Mouse (Mus musculus) MEL (cell line): ENCODE results near the gene Zdhhc4. TPM values are rescaled to one million over a fixed set of nuclear protein-coding genes. Genes with fewer than 3 reads are reported as not detected.

Experiments
- DNase-seq: peaks from one replicate; pipeline ENCODE4 v3.0.0; 2011; ENCODE audit warnings: low read depth, low spot score
- H3K27ac ChIP-seq: 2 replicates; pipeline ENCODE4 v1.5.1; 2012; ENCODE audit warnings: low read depth, mild to moderate bottlenecking, control low read depth, low read length, moderate library complexity; ENCODE audit not compliant: control insufficient read depth
- H3K27me3 ChIP-seq, 2 experiments: fragments of 150-350 bp in 1 of 2; sonication (generic) in 1 of 2; 2 replicates each; pipeline ENCODE4 v1.6.1; 2012; ENCODE audit warnings: low read length in 2 of 2, mild to moderate bottlenecking in 2 of 2, improper control_type of control experiment in 1 of 2, moderate library complexity in 1 of 2; ENCODE audit not compliant: insufficient read depth in 2 of 2, control insufficient read depth in 1 of 2
- H3K36me3 ChIP-seq, 2 experiments: 2 replicates each; pipeline ENCODE4 v1.6.1; 2012 to 2014; ENCODE audit warnings: low read length in 2 of 2, improper control_type of control experiment in 1 of 2, inconsistent platforms in 1 of 2, mild to moderate bottlenecking in 1 of 2; ENCODE audit not compliant: insufficient read depth in 2 of 2, control insufficient read depth in 1 of 2
- H3K4me1 ChIP-seq, 2 experiments: fragments of 150-350 bp in 1 of 2; sonication (generic) in 1 of 2; 2 replicates each; pipeline ENCODE4 v1.6.1; 2012; ENCODE audit warnings: low read length in 2 of 2, improper control_type of control experiment in 1 of 2, mild to moderate bottlenecking in 1 of 2; ENCODE audit not compliant: insufficient read depth in 2 of 2, control insufficient read depth in 1 of 2
- H3K4me3 ChIP-seq, 2 experiments: fragments of 150-350 bp in 1 of 2; sonication (generic) in 1 of 2; 2 replicates each; pipeline ENCODE4 v1.5.1; 2012; ENCODE audit warnings: low read depth in 2 of 2, low read length in 2 of 2, mild to moderate bottlenecking in 2 of 2, moderate library complexity in 2 of 2, control low read depth in 1 of 2, improper control_type of control experiment in 1 of 2; ENCODE audit not compliant: control insufficient read depth in 1 of 2, insufficient read depth in 1 of 2
- H3K79me2 ChIP-seq: 2 replicates; pipeline ENCODE4 v1.6.1; 2012; ENCODE audit warnings: mild to moderate bottlenecking, low read length, moderate library complexity; ENCODE audit not compliant: control insufficient read depth, poor library complexity, insufficient read depth
- H3K9ac ChIP-seq: 2 replicates; pipeline ENCODE4 v1.6.1; 2012; ENCODE audit warnings: low read depth, mild to moderate bottlenecking, control low read depth, low read length, moderate library complexity; ENCODE audit not compliant: control insufficient read depth, poor library complexity, severe bottlenecking
- H3K9me3 ChIP-seq: fragments of 150-350 bp; sonication (generic); replicated peaks from 2 replicates; pipeline ENCODE4 v1.6.1; 2012; ENCODE audit warnings: mild to moderate bottlenecking, low read length, improper control_type of control experiment, moderate library complexity; ENCODE audit not compliant: insufficient read depth
- CTCF ChIP-seq, 3 experiments: IDR thresholded peaks in 2 of 3; conservative IDR thresholded peaks in 1 of 3; 2 replicates each; pipeline ENCODE4 v1.5.1; 2011 to 2012; ENCODE audit warnings: low read length in 3 of 3, low read depth in 2 of 3, mild to moderate bottlenecking in 2 of 3, improper control_type of control experiment in 1 of 3, inconsistent platforms in 1 of 3, mixed read lengths in 1 of 3, moderate library complexity in 1 of 3; ENCODE audit not compliant: control insufficient read depth in 1 of 3, insufficient read depth in 1 of 3, poor library complexity in 1 of 3, severe bottlenecking in 1 of 3
- MEF2A ChIP-seq: IDR thresholded peaks from 2 replicates; pipeline ENCODE4 v1.6.1; 2014; ENCODE audit warnings: low read depth, mild to moderate bottlenecking, inconsistent platforms, low read length, improper control_type of control experiment; ENCODE audit not compliant: poor library complexity, insufficient replicate concordance, severe bottlenecking; ENCODE audit errors: extremely low read depth
- NRF1 ChIP-seq: IDR thresholded peaks from 2 replicates; pipeline ENCODE4 v1.6.1; 2014; ENCODE audit warnings: low read depth, mild to moderate bottlenecking, inconsistent platforms, low read length, improper control_type of control experiment, moderate library complexity; ENCODE audit not compliant: poor library complexity, insufficient read depth, severe bottlenecking
- RAD21 ChIP-seq: IDR thresholded peaks from 2 replicates; pipeline ENCODE4 v1.6.1; 2011; ENCODE audit warnings: mild to moderate bottlenecking, low read depth, low read length, improper control_type of control experiment
- SMC3 ChIP-seq: IDR thresholded peaks from 2 replicates; pipeline ENCODE4 v1.6.1; 2011; ENCODE audit warnings: low read depth, low read length, improper control_type of control experiment
- TAL1 ChIP-seq: IDR thresholded peaks from 2 replicates; pipeline ENCODE4 v1.6.1; 2012; ENCODE audit warnings: mild to moderate bottlenecking, inconsistent platforms, low read length, moderate library complexity, mixed read lengths
- USF2 ChIP-seq, 2 experiments: IDR thresholded peaks; 2 replicates each; pipeline ENCODE4 v1.6.1; 2011 to 2012; ENCODE audit warnings: improper control_type of control experiment in 2 of 2, low read length in 2 of 2, borderline replicate concordance in 1 of 2, inconsistent platforms in 1 of 2, low read depth in 1 of 2, mild to moderate bottlenecking in 1 of 2; ENCODE audit not compliant: insufficient read depth in 1 of 2
- ZKSCAN1 ChIP-seq: IDR thresholded peaks from 2 replicates; pipeline ENCODE4 v1.6.1; 2012; ENCODE audit warnings: low read depth, mild to moderate bottlenecking, inconsistent platforms, low read length, improper control_type of control experiment, moderate library complexity
- polyA plus RNA-seq, 2 experiments: library from polyadenylated mRNA; stranded (reverse) in 1 of 2; unstranded in 1 of 2; fragments of >175 nt in 1 of 2; fragments of >200 nt in 1 of 2; gene quantifications; 2 replicates each; pipeline versions ENCODE4 v1.2.1 to v1.2.4; 2012; ENCODE audit warnings: low replicate concordance in 2 of 2, low read depth in 1 of 2; ENCODE audit not compliant: insufficient read length in 2 of 2, insufficient read depth in 1 of 2, missing spikeins in 1 of 2
- total RNA-seq: library from RNA; depleted of rRNA; stranded (reverse); fragments of 300-350 nt; gene quantifications from 2 replicates; pipeline ENCODE4 v1.2.3, GENCODE M21; 2012

Gene Zdhhc4
- total and polyA plus RNA-seq, 3 experiments = 17.6 to 62.1 TPM; not detected in 1

GRCm38 (mm10) chr5:143308825-143309224 lies 20.2 kb downstream of the Zdhhc4 start:
- Histone ChIP-seq H3K27ac (no peak overlapping the region), H3K9ac (no peak overlapping the region), H3K27me3 (no peaks in the 10 kb centered on the region), H3K36me3 (peaks cover 12 to 15% of the 10 kb centered on the region in 2 experiments), H3K79me2 (peaks cover 70% of the 10 kb centered on the region), H3K4me3 (no peak overlapping the region), H3K9me3 (no peaks in the 10 kb centered on the region), H3K4me1 (peaks cover 0 to 7% of the 10 kb centered on the region in 2 experiments; a peak in 1 of 4 replicates)
- DNase-seq = no peak
- TF ChIP-seq SMC3 (no peak), ZKSCAN1 (0 out of 2 replicates have a peak, but pooled peaks have one; percentile 29)

- H3K36me3 ChIP-seq = peaks cover 0 to 13% of the 10 kb centered on the region in 2 experiments; a peak in 2 of 4 replicates
- H3K79me2 ChIP-seq = peaks cover 32% of the 10 kb centered on the region
- no peak overlapping the region for H3K9ac ChIP-seq
- DNase-seq = no peak
- no peaks in the 10 kb centered on the region for H3K9me3 ChIP-seq
- no peaks in the 10 kb centered on the region for H3K4me1 ChIP-seq
- H3K27me3 ChIP-seq = no peaks in the 10 kb centered on the region
- TF ChIP-seq USF2 (IDR thresholded peaks at IDR 0.05; ENCODE audit: borderline replicate concordance in 1 of 2, insufficient read depth in 1 of 2, low read depth in 1 of 2, low read length in 2 of 2) (no peak), TAL1 (no peak), MEF2A (no peak), NRF1 (no peak)
- no peak overlapping the region for H3K27ac ChIP-seq
- H3K4me3 ChIP-seq = no peak overlapping the region
These were observed 24.8 kb downstream of the Zdhhc4 start for GRCm38 (mm10) chr5:143304251-143304650.

GRCm38 (mm10) chr5:143301296-143301695 lies 27.8 kb downstream of the Zdhhc4 start:
- DNase-seq = peak; percentile 36
- no peaks in the 10 kb centered on the region for H3K27me3 ChIP-seq
- no peak overlapping the region for H3K27ac ChIP-seq
- TF ChIP-seq RAD21 (peak; percentile 13), SMC3 (peak; percentile 43), NRF1 (no peak), CTCF (IDR thresholded peaks at IDR 0.05 in 2 of 3, conservative IDR thresholded peaks at IDR 0.05 in 1 of 3; ENCODE audit: control insufficient read depth in 1 of 3, insufficient read depth in 1 of 3, low read depth in 2 of 3, low read length in 3 of 3, poor library complexity in 1 of 3, severe bottlenecking in 1 of 3) (peak; percentile 31 to 54 (median 52))
- TF ChIP-seq, all 39 proteins: peak for 3
- no peak overlapping the region for H3K9ac ChIP-seq
- no peaks in the 10 kb centered on the region for H3K4me1 ChIP-seq
- peaks cover 0 to 13% of the 10 kb centered on the region in 2 experiments; a peak in 2 of 4 replicates for H3K36me3 ChIP-seq
- H3K4me3 ChIP-seq = no peak overlapping the region
- no peaks in the 10 kb centered on the region for H3K9me3 ChIP-seq
- peaks cover 11% of the 10 kb centered on the region; the same call in 1 of the 2 replicates for H3K79me2 ChIP-seq
